Mouse (Mus musculus) lung, postnatal 0 days (tissue): Measurements from ENCODE around the gene Glp2r.

ENCODE experiments used
- CTCF ChIP-seq: IDR thresholded peaks from 2 replicates; pipeline ENCODE4 v1.5.1; 2016; ENCODE audit warnings: antibody characterized with exemption, mild to moderate bottlenecking
- EP300 ChIP-seq: IDR thresholded peaks from 2 replicates; pipeline ENCODE4 v1.6.1; 2016; ENCODE audit warnings: antibody characterized with exemption, mild to moderate bottlenecking, control low read depth

DNA sequence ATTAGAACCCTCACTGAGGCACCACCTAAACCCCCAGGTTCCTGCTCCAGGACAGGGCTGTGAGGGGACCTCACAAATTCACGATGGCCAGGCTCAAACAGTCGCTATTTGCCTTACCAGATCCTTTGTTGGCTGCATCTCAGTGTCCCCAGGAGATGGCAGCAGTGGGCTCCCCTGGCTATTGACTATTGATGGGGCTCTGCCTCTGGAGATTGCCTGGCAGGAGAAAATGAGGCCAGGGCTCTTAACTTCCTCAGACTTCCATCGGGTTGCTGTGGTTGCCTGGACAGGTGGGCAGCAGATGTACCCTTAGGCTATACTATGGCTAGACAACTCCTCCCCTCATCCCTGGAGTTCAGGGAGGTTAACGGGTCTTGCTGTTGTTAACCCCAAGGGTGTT lies 49.3 kb upstream of the Glp2r start:
- TF ChIP-seq CTCF (peak; percentile 81), EP300 (no peak)
